Mouse (Mus musculus): ENCODE measurements at regions not wholly inside any gene's neighbourhood (a gene's known extent, or its start where the extent isn't known, plus 50 kb on each side); places are given as distances from the start of the nearest gene placed in this dataset.

DNA sequence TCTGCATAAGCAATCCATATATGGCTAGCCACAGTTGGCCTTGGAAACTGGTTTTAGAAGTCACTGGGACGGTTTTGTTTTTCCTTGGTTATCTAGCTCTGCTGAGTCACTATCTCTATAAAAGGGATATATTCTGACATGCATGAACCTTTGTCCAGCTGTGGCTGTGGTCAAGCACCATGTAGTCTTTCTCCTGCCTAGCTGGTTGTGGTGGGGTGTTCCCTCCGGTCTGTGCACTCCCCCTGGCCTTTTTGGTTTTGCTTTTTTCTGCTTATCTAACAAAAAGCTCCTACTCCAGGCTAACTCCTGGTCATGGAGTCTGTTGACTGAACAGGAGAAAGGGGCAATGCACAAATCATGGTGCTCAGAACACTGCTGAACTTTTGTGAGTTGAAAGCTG is 125.7 kb upstream of the Jun start:
- ATAC-seq (ENCODE audit: extremely low read depth, insufficient number of reproducible peaks, low FRiP score, poor library complexity, severe bottlenecking) = no peak

DNA sequence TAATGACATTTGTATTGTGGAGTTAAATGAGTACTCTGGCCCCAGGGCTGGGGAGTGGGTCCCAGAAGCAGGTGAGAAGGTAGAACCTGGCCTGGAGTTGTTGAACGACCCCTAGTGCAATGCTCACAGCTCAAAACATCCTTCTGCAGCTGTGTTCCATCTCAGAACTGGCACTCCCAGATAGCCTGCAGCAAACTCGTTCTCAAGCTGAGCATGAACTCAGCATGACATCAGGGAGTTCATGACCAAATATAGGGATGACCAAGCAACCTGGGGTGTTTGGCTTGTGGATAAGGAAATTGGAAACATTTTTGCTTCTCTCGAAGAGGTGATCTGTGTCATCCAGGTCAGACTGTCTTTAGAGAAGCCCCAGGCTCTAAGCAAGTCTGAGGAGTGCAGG is 126.4 kb upstream of the Jun start:
- ATAC-seq (ENCODE audit: extremely low read depth, insufficient number of reproducible peaks, low FRiP score, poor library complexity, severe bottlenecking) = no peak

DNA sequence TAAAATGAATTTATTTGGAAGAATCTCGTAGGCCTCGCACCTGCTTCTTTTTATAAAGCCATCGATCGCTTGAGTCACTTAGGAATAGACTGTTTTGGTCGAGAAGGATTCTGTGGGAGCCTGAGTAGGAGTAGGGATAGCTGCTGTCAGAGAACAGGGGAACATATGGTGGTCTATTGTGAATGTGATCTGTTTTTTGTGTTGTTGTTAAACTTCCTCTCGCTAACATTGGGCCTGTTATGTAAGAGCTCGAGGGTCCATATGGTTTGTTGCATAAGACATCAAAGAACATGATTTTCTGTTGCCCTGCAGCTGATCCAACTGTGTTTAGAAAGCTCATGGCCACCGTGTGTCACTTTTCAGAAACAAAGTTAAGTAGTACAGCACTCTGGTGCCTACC is 126.9 kb upstream of the Jun start:
- no peak for ATAC-seq (ENCODE audit: extremely low read depth, insufficient number of reproducible peaks, low FRiP score, poor library complexity, severe bottlenecking)

DNA sequence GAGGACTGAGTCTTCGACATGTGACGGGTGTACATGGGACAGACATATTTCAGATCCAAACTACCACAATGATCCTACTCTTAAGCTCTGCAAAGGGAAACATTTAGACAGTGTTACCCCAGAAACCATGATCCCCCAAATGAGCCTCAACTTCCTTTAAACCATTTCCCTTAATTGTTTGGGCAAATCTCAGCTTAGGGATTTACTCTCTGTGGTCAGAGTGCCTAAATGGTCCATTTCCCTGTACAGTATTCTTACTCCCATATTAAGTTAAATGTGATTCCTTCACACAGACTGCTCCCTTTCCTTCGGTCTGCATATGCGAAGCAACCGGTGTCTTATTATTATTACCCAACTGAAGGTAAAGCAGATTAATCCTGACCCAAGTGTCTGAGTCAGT is 128.4 kb upstream of the Jun start:
- no peak for ATAC-seq (ENCODE audit: extremely low read depth, insufficient number of reproducible peaks, low FRiP score, poor library complexity, severe bottlenecking)

DNA sequence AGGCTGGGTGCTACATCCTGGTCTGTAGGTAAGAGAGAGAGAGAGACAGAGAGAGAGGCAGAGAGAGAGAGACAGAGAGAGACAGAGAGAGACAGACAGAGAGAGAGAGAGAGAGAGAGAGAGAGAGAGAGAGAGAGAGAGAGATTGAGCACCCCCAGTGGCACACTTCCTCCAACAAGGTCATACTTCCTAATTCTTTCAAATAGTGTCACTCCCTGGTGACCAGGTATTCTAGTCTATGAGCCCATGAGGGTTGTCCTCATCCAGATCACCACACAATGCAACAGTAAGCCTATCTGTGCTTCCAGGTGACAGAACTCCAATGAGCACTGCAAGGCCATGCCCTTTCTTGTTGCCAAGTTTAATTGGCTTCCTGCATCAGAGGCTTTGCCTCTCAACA is 129.0 kb upstream of the Jun start:
- peak; percentile 52; the same call in 1 of the 2 replicates for ATAC-seq (ENCODE audit: extremely low read depth, insufficient number of reproducible peaks, low FRiP score, poor library complexity, severe bottlenecking)

DNA sequence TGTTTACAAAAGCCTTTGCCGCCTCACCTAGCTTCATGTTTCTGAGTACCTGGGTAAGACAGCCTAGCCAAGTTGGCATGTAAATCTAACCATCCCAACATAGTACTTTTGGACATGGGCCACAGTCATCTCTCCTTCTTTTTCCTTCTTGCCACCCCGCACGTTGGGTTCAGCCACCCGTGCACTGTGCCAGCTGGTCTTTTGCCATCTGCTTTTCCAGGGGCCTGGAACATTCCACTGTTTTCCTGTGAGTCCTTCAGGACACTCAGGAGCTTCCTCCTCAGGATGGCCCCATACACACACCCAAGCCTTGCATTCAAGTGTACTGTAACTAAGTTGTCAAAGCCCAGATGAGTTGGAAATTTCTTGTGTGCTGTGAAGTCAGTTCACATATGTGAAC is 132.2 kb upstream of the Jun start:
- no peak for ATAC-seq (ENCODE audit: extremely low read depth, insufficient number of reproducible peaks, low FRiP score, poor library complexity, severe bottlenecking)

DNA sequence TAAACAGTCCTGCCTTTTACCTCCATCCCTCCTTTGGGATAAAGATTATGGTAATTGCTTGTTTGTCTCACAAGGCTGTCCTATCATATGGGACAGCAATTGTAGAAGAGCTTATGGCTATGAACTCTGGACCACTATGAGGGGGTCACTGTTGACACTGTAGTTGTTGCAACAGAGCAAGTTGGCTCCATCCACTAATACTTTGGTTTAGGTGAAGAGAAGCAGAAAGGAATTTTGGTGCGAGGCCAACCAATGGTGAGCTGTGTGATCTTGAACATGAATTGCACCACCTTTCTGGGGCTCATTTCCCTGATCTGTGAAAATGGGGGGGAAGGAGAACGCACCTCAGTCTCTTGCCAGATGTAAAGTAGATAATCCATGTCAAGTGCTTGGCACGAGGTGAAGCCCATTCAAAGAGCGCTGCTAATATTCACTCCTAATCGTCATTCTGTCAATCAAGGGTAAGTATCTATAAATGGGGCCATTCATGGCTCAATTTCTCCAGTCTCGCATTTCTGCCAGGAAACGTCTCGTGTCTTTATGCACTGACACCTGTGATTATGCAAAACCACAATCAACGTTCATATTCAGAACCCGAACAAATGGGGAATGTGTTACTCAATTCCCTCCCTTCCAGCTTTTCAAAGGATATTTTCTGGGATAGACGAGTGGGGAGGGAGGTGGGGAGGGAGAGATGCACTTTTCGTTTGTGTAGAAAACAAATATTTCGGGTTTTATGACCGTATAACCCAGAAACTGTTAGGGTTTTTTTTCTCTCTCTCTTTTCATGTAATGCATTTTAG is 133.3 kb upstream of the Jun start:
- no peak for ATAC-seq (ENCODE audit: extremely low read depth, insufficient number of reproducible peaks, low FRiP score, poor library complexity, severe bottlenecking)

DNA sequence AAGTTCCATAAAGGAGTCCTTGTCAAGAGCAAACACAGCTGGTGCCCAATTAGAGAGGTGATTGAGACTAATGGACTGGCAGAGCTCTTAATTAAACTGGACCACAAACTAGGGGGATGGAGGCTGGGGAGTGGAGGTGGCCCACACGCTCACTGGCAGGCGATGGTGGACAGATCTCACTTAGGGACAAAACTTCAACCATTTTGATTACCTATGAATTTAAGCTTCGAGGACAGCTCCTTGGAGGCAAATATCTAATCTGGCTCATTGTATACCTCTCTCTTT is 133.8 kb upstream of the Jun start:
- ATAC-seq (ENCODE audit: extremely low read depth, insufficient number of reproducible peaks, low FRiP score, poor library complexity, severe bottlenecking) = no peak

DNA sequence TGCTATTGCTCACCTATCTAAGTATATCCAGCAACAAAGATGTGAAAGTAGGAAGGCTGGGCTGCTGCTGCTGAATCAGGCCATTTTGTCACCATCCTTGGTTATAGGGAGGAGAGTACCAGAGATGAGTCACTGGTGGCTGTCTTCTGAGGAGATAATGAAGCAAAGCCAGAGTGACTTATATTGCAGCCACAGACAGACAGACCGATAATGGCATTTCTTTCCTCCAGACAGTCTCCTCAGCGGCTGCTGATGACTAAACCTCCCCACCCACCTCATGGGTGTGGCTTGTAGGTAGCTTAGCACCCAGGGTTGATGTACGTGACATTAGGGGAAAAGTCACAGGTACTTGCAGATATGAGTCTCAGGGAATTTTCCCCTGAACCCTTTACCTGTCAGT is 136.1 kb upstream of the Jun start:
- ATAC-seq (ENCODE audit: extremely low read depth, insufficient number of reproducible peaks, low FRiP score, poor library complexity, severe bottlenecking) = no peak

DNA sequence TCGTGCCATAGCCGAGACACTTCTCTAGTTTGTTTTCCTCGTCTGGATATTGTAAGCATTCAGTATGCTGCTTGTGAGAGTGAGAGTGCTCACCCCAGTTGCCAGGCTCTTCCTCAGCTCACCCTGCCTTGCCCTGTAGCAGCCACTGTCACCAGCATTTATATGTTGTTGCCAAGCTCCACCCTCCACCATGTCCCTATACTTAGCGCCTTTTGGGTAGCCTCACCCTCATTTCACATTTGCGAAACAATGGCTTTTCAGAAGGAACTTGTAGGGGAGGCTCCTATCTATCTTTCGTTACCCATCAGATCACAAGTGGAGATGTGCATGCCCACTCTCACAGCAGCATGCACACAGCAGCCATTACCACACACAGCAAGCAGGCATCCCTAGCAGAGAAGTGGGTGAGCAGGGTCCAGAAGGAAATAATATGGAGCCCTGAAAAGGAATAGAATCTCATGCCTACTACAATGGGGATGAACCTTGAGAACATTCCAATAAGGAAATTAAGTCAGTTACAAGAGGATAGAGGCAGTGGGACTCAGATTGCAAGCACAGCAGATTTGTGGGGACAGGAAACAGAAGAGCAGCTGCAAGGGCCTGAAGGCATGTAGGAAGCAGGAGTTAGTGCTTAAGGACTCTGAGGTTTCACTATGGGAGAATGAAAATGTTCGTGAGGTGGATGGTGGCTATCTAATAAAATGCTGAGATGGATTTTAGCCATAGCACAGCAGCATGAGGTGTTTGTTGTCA is 139.8 kb upstream of the Jun start:
- no peak for ATAC-seq (ENCODE audit: extremely low read depth, insufficient number of reproducible peaks, low FRiP score, poor library complexity, severe bottlenecking)

DNA sequence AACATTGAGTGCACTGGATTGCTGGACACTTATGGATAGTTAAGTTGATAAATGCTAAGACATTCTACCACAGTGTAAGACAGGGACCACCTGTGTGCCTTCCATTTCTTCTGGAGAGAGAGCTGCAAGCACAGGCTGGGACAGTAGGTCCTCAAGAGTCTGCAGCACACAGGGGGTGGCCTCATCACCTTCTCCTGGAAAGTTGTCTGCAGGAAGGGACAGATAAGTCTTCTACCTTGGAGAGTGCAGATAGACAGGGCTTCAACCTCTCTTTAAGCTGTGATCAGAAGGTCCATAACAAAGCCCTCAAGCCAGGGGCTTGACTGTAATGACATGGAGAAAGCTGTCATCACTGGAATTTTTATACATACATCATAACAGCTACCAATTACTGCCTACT is 140.5 kb upstream of the Jun start:
- ATAC-seq (ENCODE audit: extremely low read depth, insufficient number of reproducible peaks, low FRiP score, poor library complexity, severe bottlenecking) = no peak

DNA sequence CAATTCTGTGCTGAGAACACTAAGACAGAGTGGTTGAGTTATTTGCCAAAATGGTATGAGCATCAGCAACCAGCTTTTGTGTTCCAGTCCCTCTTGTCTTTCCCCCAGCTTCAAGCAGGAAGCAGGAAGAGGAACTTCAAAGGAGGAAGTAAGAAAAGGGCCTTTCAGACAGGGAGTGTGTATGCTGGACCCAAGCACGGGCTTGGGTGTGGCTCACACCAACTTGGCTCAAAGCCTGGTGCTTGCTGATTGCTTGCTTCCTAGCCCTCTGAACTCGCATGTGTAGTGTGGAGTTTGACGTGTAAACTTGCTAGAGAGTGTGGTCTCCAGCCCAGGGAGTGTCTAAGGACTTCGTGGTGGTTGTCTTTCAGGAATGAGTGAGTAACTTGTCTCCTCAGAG is 141.0 kb upstream of the Jun start:
- ATAC-seq (ENCODE audit: extremely low read depth, insufficient number of reproducible peaks, low FRiP score, poor library complexity, severe bottlenecking) = peak; percentile 85

DNA sequence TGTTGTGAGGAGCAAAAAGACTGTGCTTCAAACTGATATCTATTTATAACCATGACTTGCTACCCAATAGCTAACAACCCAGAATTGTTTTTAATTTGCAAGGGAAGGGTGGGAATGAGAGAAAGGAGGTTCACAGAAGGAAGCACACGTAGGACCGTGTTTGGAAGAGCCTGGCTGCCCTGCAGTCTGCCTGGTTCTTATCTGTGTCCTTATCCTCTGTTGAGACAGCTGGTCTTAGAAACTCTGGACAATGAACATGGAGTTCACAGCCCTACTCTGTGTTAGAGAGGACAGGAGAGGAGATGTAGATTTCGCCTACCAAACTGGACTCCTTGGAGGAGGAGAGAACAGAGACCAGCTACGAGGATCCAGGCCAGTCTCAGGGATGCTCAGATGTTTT is 141.5 kb upstream of the Jun start:
- ATAC-seq (ENCODE audit: extremely low read depth, insufficient number of reproducible peaks, low FRiP score, poor library complexity, severe bottlenecking) = no peak

DNA sequence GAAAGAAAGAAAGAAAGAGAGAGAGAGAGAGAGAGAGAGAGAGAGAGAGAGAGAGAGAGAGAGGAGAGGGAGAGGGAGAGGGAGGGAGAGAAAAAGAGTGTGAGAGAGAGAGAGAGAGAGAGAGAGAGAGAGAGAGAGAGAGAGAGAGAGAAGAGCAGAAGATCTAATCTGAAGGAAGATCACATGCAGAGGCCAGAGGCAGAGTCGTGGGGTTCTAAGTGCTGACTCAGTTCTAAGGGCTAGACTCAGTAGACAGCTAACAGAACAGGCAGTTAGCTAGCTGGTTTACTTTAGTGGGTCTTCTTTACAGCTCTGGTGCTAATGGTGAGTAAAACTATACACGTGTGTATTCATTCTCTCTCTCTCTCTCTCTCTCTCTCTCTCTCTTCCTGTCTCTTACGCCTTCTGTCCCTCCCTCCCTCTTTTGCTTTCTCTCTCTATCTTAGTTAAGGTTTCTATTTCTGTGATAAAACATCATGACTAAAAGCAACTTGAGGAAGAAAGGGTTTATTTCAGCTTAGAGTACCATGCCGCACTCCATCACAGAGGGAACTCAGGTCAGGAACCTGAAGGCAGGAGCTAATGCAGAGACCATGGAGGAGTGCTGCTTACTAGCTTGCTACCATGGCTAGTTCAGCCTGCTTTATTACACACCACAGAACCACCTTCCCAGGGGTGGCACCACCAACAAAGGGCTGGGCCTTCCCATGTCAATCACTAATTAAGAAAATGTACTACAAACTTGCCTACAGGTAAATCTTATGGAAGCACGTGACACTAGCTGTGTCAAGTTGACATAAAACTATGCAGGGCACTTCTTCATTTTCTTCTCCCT is 142.8 kb upstream of the Jun start:
- no peak for ATAC-seq (ENCODE audit: extremely low read depth, insufficient number of reproducible peaks, low FRiP score, poor library complexity, severe bottlenecking)

DNA sequence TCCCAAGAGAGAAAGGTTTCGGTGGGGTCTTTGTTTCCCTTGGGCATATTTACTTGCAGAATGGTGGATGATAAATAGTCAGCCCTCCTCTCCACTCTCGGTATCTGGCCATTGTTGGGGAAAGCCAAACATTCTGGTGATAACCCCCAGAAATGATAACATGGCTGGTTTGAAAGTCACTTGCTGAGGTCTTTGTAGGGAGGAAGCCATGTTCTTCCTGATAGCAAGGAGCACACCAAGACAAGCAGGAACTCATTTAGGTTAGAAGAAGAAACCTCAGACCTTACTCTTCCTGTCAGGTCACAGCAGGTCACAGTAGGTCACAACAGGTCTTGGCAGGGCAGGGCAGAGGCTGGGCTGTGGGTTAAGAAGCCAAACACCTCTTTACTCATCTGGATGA is 144.1 kb upstream of the Jun start:
- no peak; the same call in 1 of the 2 replicates for ATAC-seq (ENCODE audit: extremely low read depth, insufficient number of reproducible peaks, low FRiP score, poor library complexity, severe bottlenecking)

DNA sequence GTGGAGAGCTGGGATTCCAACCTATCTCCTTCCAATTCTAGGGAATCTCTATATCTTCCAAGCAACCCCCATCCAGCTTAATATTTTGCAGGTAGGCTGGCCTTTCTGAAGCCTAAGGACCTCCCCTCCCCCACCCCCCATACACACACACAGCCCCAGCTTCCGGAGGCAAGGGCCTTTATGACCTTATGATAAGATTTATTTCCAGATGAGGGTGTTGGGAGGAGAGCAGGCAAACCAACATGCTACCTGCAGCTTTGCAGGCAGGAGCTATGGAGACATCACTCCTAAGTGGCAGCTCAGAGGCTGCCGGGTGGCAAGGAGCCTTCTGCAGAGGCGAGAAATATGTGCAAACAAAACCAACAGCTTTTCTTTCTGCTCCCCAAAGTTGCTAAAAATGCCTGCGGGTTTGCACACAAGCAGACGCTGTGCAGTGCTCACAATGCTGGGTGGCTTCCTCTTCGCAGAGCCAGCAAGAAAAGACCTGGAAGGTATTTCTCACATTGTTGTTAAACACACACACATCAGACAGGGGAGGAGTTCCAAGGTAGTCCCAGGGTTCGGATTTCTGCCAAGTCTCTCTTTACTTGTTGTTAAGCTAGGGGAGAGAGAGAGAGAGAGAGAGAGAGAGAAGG is 145.2 kb upstream of the Jun start:
- no peak for ATAC-seq (ENCODE audit: extremely low read depth, insufficient number of reproducible peaks, low FRiP score, poor library complexity, severe bottlenecking)

DNA sequence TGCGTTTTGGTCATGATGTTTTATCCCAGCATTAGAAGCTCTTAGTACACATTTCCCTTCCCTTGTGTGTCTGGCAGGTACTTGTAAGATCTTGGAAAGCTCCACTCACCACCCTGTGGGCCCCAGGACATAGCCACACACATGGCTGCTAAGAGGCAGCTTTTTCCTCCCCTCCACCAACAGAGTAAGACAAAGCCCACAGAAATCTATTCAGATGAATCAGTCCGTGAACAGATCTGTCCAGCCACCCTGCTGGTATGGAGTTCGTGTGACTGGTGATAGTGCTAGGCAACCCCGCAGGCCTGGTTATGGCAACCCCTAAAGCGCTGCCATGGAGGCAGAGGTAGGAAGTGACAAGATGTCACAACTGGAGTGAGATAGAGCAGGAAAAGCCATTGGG is 147.4 kb upstream of the Jun start:
- ATAC-seq (ENCODE audit: extremely low read depth, insufficient number of reproducible peaks, low FRiP score, poor library complexity, severe bottlenecking) = no peak

DNA sequence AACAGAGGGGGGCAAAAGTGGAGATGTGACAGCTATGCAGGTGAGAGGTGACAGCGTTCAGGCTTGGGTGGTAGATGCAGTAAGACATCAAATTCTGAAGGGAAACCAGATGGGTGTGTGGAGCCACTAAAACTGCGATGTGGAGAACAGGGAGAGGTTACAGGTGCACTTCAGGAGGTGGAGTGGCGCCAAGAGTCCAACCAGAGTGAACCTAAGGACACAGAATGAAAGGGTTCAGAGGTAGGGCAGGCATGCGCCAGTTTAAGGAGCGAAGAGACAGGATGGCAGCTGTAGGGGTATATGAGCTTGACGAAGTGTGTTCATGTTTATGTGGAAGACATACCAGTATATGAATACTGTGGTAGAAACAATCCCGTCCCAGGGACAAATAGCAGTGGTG is 148.1 kb upstream of the Jun start:
- ATAC-seq (ENCODE audit: extremely low read depth, insufficient number of reproducible peaks, low FRiP score, poor library complexity, severe bottlenecking) = no peak

DNA sequence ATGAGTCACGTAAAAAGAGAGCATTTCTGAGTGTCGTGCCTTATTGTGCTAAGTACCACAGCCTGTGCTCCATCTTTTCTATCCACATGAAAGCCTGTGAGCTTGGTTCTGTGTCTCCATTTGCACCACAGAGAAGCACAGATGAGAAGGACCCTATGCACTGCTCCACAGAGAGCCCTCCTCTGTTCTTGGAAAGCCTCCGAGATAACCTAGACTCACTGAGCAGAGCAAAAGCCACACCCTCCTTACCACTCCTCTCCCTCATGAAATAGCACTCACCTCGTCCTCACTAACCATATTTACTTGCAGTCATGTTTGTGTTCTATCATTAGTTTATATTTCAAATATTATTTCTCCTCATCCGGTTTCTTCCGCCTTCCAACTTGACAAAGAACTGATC is 150.5 kb upstream of the Jun start:
- no peak for ATAC-seq (ENCODE audit: extremely low read depth, insufficient number of reproducible peaks, low FRiP score, poor library complexity, severe bottlenecking)

DNA sequence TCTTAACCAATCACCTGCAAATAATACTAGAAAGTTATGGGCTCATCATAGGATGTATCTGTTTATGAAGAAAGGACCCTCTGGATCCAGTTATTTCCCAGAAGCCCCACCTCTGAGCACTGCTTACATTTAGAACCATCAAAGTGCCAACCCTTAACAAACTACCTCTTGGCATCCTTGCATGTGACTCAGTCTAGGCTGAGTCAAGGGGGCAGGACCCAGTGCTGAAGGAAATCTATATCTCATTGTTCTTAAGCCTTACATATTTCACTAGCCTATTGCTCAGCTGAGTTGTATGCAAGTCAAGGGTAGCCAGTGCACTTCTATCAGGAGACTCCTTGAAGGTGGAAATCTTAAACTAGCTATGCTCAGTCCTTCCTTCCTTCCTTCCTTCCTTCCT is 151.6 kb upstream of the Jun start:
- ATAC-seq (ENCODE audit: extremely low read depth, insufficient number of reproducible peaks, low FRiP score, poor library complexity, severe bottlenecking) = no peak

All from neutrophil, adult 5-6 weeks (primary cell).